ENCODE assay signal across 8 mouse cellular contexts in the genomic region with DNA sequence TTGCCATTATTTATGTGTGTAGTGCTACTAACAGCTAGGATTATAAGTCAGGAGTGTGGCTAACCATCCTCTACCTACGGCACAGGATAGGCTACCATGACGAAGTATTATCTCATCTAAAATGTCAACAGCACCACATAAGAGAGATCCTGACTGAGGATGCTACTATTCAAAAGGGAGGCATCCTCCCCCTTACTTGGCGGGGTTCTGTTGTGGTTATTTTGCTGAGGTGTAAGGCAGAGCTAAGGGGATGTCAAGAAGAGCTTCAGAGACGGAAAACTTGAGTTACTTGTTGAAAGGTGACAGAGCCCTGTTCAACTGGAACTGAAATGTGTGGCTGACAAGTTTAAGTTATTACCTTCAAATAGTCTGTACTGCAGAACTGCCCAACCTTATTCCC. TPM values are rescaled to one million over a fixed set of nuclear protein-coding genes. Genes with fewer than 3 reads are reported as not detected.
A peak's percentile ranks its signal among the peaks of the same experiment; 100 is the strongest.
DNase-seq lines count a peak whose midpoint lies in the region; ATAC-seq and TF ChIP-seq lines count a peak whose summit lies in the region.

No protein-coding gene starts in this region.

- H3K27me3 ChIP-seq in intestine, embryonic 15.5 days (replicated peaks), result no peaks in the 10 kb centered on the region
- no peaks in the 10 kb centered on the region for H3K27me3 ChIP-seq in intestine, postnatal 0 days (replicated peaks; ENCODE audit: control insufficient read depth, insufficient read depth, low read length)
- H3K27me3 ChIP-seq in hindbrain, embryonic 16.5 days (replicated peaks; ENCODE audit: control insufficient read depth, insufficient read depth, low read length), result no peaks in the 10 kb centered on the region
- H3K27me3 ChIP-seq in neural tube, embryonic 13.5 days, result no peaks in the 10 kb centered on the region

- H3K4me2 ChIP-seq in intestine, embryonic 15.5 days (replicated peaks), result peak overlapping the region; percentile 70
- H3K4me2 ChIP-seq in intestine, postnatal 0 days (replicated peaks; ENCODE audit: low read depth), result no peak overlapping the region; the same call in 1 of the 2 replicates
- H3K4me2 ChIP-seq in hindbrain, embryonic 16.5 days (ENCODE audit: low read length), result peak overlapping the region; percentile 61
- H3K4me2 ChIP-seq in neural tube, embryonic 13.5 days, result peak overlapping the region; percentile 65

- no peak for TF ChIP-seq POLR2A in brain, embryonic 14.5 days (IDR thresholded peaks at IDR 0.05; ENCODE audit: borderline replicate concordance, extremely low read depth, insufficient read depth, insufficient read length, poor library complexity, severe bottlenecking)

- H3K36me3 ChIP-seq in intestine, embryonic 15.5 days, result no peaks in the 10 kb centered on the region
- no peaks in the 10 kb centered on the region for H3K36me3 ChIP-seq in intestine, postnatal 0 days (ENCODE audit: control insufficient read depth, insufficient read depth)
- H3K36me3 ChIP-seq in hindbrain, embryonic 16.5 days (ENCODE audit: control insufficient read depth, insufficient read depth, low read length), result no peaks in the 10 kb centered on the region
- H3K36me3 ChIP-seq in neural tube, embryonic 13.5 days, result no peaks in the 10 kb centered on the region

- DNase-seq in brain, embryonic 14.5 days (ENCODE audit: low read depth), result peak; percentile 3
- no peak for DNase-seq in adipocyte (ENCODE audit: low spot score)
- no peak for DNase-seq in spleen, postnatal 4 days (ENCODE audit: low spot score in 2 of 2)
- no peak for DNase-seq in testis, postnatal 10 days (ENCODE audit: low spot score)

- no peak for ATAC-seq in intestine, embryonic 15.5 days
- ATAC-seq in intestine, postnatal 0 days, result no peak
- no peak for ATAC-seq in hindbrain, embryonic 16.5 days
- no peak for ATAC-seq in neural tube, embryonic 13.5 days (ENCODE audit: low read depth)

- no peak overlapping the region for H3K27ac ChIP-seq in intestine, embryonic 15.5 days
- no peak overlapping the region for H3K27ac ChIP-seq in intestine, postnatal 0 days (ENCODE audit: low read depth, low read length)
- no peak overlapping the region; the same call in 1 of the 2 replicates for H3K27ac ChIP-seq in hindbrain, embryonic 16.5 days (ENCODE audit: low read depth, low read length)
- H3K27ac ChIP-seq in neural tube, embryonic 13.5 days (replicated peaks), result no peak overlapping the region; the same call in 1 of the 2 replicates

- 71% methylated on average over 4 of the region's 4 CpGs for WGBS in intestine, embryonic 15.5 days
- WGBS in intestine, postnatal 0 days, result 82% methylated on average over 4 of the region's 4 CpGs
- 65% methylated on average over 4 of the region's 4 CpGs for WGBS in hindbrain, embryonic 16.5 days
- WGBS in neural tube, embryonic 13.5 days, result 58% methylated on average over 4 of the region's 4 CpGs

- TF ChIP-seq CTCF in intestine, postnatal 0 days (IDR thresholded peaks at IDR 0.05; ENCODE audit: low read depth), result no peak
- no peak for TF ChIP-seq CTCF in brain, embryonic 14.5 days (IDR thresholded peaks at IDR 0.05; ENCODE audit: borderline replicate concordance, extremely low read depth, insufficient read depth, insufficient read length)

- H3K4me3 ChIP-seq in intestine, embryonic 15.5 days (replicated peaks), result no peak overlapping the region
- H3K4me3 ChIP-seq in intestine, postnatal 0 days (ENCODE audit: low read depth, low read length), result no peak overlapping the region
- peak overlapping the region; percentile 54 for H3K4me3 ChIP-seq in hindbrain, embryonic 16.5 days (ENCODE audit: low read length)
- peak overlapping the region; percentile 82 for H3K4me3 ChIP-seq in neural tube, embryonic 13.5 days

- H3K9ac ChIP-seq in intestine, embryonic 15.5 days, result no peak overlapping the region
- no peak overlapping the region for H3K9ac ChIP-seq in intestine, postnatal 0 days (ENCODE audit: low read depth, low read length)
- H3K9ac ChIP-seq in hindbrain, embryonic 16.5 days (ENCODE audit: low read depth, low read length), result no peak overlapping the region
- H3K9ac ChIP-seq in neural tube, embryonic 13.5 days, result peak overlapping the region; percentile 89; the same call in 1 of the 2 replicates

- H3K4me1 ChIP-seq in intestine, embryonic 15.5 days (replicated peaks), result peaks cover 10% of the 10 kb centered on the region
- H3K4me1 ChIP-seq in intestine, postnatal 0 days (replicated peaks; ENCODE audit: control insufficient read depth, insufficient read depth, low read length), result no peaks in the 10 kb centered on the region
- peaks cover 16% of the 10 kb centered on the region for H3K4me1 ChIP-seq in hindbrain, embryonic 16.5 days (ENCODE audit: control insufficient read depth, insufficient read depth, low read depth, low read length)
- peaks cover 36% of the 10 kb centered on the region for H3K4me1 ChIP-seq in neural tube, embryonic 13.5 days (replicated peaks)

- no peaks in the 10 kb centered on the region for H3K9me3 ChIP-seq in intestine, embryonic 15.5 days
- no peaks in the 10 kb centered on the region for H3K9me3 ChIP-seq in intestine, postnatal 0 days (ENCODE audit: control insufficient read depth)
- no peaks in the 10 kb centered on the region for H3K9me3 ChIP-seq in hindbrain, embryonic 16.5 days (ENCODE audit: control insufficient read depth, low read length)
- H3K9me3 ChIP-seq in neural tube, embryonic 13.5 days, result no peaks in the 10 kb centered on the region

RNA-seq across cellular contexts. Expression of a gene that starts 2.0 kb away (rescaled TPM):
- polyA plus RNA-seq in intestine, embryonic 15.5 days (2015; fragmentation: Nextera tagmentation; extraction: Ambion mirVana), result 9.0 and 9.8 TPM in 2 replicates
- polyA plus RNA-seq in intestine, postnatal 0 days (2015; fragmentation: Nextera tagmentation; extraction: Ambion mirVana), result 4.5 and 5.0 TPM in 2 replicates
- polyA plus RNA-seq in brain, embryonic 14.5 days (2012; rRNA removed), result 22.3 and 35.4 TPM in 2 replicates
- polyA plus RNA-seq in hindbrain, embryonic 16.5 days (2015; fragmentation: Nextera tagmentation; extraction: Ambion mirVana), result 18.4 and 22.8 TPM in 2 replicates
- polyA plus RNA-seq in neural tube, embryonic 13.5 days (2015; fragmentation: Nextera tagmentation; extraction: Ambion mirVana), result 22.5 and 26.4 TPM in 2 replicates

Comparison
In these comparisons a context has a peak if more than half of its experiments do, and no peak if none do; other contexts are left out.
1. H3K4me3 ChIP-seq: peak in hindbrain, embryonic 16.5 days (single experiment) and neural tube, embryonic 13.5 days (single experiment); none in intestine, embryonic 15.5 days (single experiment) and intestine, postnatal 0 days (single experiment).